Mouse (Mus musculus) frontal cortex, postnatal 36 days (tissue): ENCODE measurements around the gene Afap1l2.

Experiments used
- DNase-seq, 2 experiments: peaks; one replicate each; pipeline ENCODE4 v3.0.0; 2022; ENCODE audit warnings: low spot score in 2 of 2

Afap1l2 gene

DNA sequence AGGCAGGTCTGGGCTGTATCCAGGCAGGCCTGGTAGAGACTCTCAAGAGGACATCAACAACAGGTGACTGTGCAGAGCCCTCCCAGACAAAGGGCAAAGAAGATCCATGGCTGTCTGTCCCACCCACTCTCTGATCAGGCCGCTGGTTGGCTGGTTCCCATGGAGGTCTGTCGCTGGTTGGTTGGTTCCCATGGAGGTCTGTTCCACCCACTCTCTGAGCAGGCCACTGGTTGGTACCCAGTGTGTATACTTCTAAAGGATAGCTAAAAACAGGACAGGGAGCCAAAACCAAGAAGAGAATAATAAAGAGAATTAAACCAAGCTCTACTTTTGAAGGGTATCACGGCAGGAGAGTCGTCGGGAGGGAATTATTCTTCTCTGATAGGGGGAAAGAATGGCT is 31.5 kb downstream of the Afap1l2 start:
- DNase-seq: no peak

DNA sequence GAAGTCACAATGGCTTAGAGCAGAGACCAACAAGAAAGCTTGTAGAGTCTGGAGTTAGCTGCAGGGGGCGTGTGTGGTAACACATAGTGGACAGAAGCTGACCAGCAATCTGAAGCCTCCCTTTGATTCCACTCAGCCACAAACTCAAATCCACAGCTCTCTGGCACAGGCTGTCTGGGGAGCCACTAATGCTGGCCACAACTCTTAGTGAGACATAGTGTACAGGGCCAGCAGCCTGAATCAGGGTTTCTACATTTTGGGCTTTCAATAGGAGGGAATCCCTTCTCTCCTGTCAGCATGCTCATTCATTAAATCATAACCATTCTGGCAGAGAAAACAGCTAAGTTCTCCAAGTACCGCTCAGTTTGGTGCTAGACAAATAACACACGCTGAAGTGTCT is 32.5 kb downstream of the Afap1l2 start:
- no peak for DNase-seq

GRCm38 (mm10) chr19:56974159-56974558 is 33.9 kb downstream of the Afap1l2 start:
- no peak for DNase-seq

- DNase-seq: no peak
Measured at GRCm38 (mm10) chr19:56972768-56973167, 35.3 kb downstream of the Afap1l2 start.

DNA sequence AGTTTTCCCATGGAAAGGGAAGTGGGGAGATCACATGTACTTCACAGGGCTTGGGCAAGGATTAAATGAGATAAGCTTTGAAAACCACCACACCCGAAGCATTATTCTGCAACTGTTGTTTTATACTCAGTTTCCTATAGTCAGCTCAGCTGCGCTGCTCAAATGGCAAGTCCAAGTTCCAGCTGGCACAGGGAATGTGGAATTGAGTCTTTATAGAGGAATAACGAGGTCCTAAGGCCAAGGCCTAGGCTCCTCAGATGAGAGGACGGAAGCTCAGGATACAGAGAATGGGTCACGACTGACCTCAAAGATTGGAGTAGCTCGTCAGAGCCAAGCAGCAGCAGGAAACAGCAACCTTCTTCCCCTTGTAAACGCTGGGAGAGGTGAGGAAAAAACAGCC is 36.7 kb downstream of the Afap1l2 start:
- DNase-seq: no peak

GRCm38 (mm10) chr19:56963876-56964275 is 44.2 kb downstream of the Afap1l2 start:
- no peak for DNase-seq

DNA sequence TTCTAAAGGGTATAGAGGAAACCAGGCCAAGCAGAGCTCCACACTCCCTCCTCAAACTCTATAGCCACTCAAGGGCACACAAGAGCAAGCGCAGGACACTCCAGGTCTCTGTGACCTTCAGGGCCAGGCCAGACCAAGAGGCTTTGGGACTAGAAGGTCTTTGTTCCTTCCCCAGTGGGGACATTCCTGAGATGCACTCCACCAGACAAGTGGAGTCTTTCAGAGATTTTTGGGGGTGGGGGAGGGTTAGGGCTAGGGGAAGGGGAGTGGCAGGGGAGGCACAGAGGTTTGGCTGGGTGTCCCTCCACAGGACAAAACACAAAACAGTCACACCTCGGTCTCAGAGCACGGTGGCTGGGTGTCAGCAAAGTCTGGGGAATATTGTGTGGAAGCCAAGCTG is 48.4 kb downstream of the Afap1l2 start:
- no peak for DNase-seq

- no peak for DNase-seq
Measured at GRCm38 (mm10) chr19:56959057-56959456, 49.0 kb downstream of the Afap1l2 start.

DNA sequence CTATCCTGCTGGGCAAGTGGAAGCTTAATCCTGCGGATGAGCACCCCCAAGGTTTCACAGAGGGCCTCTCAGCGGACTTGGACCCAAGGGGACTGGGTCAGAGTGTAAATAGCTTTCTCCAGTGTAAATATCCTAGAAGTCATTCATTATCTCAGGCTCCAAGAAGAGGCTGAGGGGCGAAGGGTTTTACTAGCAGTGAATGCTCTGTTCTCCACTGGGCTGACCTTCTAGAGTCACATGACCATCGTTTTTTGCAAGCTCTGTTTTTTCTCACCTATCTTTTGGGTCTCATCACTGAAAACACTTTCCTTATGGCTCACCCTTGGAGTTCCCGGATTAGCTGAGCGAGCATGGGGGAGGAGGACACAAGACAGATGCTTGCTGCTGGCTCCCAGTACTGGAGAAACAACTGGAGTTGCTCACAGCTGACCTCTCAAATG is 49.4 kb downstream of the Afap1l2 start:
- DNase-seq: no peak

DNA sequence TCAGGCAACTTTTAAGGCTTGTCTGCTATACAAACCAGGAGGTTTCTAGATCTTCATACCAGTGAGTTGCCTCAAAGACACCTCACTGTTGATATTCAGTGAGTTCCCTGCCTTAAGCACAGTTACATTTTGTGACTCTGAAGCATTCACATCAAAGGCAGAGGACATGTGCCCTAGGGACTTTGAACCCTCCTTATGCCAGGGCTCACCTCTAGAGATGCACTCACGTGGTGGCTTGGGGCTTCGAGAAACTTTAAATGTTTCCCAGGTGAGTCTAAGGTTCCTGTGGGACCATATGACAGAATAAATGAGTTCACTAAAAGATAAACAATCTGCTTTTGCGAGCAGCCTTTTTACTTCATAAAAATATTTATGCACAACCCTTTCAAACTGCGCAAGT is 50.0 kb downstream of the Afap1l2 start:
- no peak for DNase-seq

DNA sequence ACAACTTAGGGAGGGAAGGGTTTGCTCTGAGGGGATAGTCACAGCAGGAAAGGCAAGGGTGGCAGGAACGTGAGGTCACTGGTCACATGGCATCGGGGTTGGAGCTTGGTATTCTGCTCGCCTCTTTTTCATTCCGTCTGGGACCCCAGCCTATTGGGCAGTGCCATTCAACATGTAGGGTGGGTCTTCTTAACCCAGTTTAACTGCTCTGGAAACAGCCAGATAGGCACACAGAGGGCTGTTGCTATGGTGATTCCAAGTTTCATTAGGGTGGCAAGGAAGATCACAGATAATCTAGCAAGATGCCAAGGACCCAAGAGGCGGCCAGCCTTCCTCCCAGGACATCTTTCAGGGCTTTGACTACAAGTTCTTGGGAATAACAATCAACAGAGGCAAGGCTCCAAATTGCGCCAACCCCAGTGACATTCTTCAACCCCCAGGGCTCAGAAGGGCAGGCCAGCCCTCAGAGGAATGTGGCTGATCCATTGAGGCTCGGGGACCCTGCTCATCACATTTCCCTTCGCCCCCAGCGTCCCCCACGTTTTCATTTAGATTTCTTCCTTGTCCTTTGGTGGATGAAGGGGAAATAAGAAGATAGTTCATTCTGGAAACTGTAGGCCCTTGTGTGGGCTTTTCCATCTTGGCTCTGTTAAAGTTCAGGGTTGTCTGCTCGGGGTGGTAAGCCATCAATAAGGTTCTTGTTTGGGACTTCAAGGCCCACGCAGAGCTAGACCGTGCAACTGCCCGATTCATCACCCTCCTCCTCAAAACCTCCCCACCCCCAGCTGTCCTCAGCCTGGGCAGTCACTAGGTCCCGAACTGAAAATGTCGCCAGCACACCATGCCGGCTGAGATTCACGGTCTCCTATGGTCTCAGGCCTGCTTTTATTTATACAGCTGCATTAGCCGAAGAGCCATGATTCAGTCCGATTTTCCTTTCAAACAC is 52.2 kb downstream of the Afap1l2 start:
- peak in 1 of 2 experiments; percentile 22 for DNase-seq

DNA sequence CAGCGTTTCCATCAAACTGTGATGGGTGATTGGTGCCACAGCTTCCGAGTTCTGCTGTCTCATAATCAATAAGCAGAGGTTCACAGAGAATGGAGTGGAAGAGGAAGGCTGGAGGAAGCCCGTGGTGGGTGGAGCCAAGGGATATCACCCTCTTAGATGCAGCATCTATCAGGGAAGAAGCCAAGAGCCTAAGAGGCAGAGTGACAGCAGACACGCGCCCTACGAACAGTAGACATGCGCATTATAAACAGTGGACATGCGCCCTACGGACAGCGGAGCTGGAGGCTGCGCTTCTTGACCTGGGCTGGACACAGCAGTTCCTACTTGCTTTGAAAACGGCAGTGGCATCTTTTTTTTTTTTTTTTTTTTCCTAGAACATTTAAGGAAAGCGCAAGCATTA is 53.2 kb downstream of the Afap1l2 start:
- no peak for DNase-seq

DNA sequence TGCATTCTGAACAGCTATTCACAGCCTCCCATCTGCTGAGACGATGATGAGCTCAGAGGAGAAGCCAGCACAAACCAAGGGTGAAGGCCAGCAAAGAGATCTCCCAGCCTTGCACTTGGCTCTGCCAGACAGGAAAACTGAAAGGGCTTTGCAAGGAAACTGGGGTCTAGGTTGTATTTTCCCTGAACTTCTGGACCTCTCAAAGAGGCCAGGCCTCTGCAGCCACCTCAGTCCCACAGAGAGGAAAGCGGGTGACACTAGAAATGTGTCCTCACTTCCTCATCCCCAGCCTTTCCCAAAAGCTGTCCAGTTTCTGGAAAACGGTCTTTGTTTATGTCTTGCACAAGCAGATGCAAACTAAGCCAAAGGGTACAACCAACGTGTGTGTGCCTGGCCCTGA is 54.2 kb downstream of the Afap1l2 start:
- no peak for DNase-seq

- no peak for DNase-seq
Measured at GRCm38 (mm10) chr19:56950818-56951217, 57.2 kb downstream of the Afap1l2 start.

DNA sequence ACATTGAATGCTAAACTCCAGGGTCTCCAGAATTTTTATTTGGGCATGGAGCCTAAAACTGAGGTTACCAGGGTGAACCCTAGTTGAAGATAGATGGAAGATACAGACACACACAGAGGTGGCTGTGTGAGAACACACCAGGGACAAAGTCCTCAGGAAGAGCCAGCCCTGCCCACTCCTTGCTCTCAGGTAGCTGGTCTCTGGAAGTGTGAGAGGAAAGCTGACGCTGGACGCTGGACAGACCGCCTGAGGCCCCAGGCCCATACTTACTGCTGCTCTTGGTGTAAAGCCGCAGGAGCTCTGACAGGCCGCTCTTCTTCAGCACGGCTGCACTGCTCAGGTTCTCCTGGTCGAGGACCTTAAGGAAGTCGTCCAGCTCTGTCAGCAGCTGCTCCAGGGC is 58.2 kb downstream of the Afap1l2 start:
- DNase-seq: no peak

GRCm38 (mm10) chr19:56947971-56948610 is 59.9 kb downstream of the Afap1l2 start:
- no peak for DNase-seq

DNA sequence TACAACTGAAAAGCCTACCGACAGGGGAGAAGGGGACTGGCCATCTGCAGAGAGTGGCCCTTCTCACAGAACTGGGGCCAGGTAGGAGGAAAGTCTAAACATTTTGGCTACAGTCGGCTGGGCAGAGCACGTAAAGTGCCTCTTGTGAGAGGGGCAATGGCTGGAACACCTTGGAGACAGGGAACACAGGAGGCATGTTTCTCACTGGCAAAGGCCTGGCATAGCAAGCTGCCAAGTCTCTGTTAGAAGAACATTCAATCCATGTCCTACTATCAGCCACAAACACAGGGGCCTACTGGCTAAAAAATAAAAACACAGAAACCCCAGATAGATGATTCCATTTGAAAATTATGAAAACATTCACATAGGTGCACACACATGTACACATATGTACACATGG is 61.3 kb downstream of the Afap1l2 start:
- no peak for DNase-seq

DNA sequence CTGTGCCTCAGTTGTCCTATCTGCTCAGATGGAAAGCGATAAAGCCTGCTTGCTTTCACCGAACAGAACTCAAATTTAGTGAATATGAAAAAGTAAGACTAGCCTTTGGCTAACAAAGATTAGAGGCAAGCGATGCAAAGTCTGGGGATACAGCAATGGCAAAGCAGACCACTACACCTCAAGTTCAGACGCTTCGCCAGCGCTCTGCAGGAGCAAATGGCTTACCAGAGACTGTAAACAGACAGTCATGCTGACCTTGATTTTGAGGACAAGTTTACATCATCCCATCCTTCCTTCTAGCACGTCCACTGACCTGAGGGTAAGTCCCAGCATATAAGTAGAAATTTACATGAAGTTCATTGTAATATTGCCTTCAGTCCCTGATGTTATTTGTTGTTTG is 61.8 kb downstream of the Afap1l2 start:
- DNase-seq: no peak

DNA sequence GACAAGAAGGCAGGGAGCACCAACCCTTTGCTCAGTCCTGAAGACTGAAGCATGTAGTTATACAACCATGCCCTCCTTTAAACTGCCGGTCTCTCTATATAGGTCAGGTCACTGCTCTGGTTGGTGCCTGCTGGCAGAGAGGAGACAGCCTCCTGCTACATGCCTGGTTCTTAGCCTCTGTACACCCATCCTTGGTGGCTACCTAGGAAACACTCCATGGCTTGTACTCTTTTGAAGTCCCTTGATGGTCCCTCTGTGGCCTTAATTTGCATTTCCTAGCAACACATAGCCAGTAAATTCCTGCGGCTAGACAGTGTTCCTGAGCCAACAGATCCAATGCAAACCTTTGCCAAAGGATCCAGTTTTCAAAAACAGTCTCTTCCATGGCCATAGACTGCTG is 62.4 kb downstream of the Afap1l2 start:
- DNase-seq: no peak

- DNase-seq: no peak
Measured at GRCm38 (mm10) chr19:56944826-56945225, 63.2 kb downstream of the Afap1l2 start.

DNA sequence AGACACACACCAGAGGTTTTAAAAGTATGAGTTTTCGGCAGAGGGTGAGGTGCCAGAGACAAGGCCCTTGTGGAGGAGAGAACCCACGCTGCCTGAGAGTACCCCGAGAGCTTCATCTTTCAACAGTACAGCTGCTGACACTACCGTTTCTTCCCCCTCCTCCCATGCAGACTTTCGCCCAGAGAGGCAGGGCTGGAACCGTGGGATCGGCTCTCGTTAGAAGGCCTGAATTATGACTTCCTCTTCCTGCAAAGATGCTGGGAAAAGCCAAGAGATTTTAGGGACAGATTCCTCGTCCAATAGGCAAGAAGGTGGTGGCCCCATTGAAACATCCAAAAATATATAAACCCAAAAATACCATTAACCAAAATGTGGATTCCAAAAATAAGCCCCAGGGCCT is 63.8 kb downstream of the Afap1l2 start:
- peak in 1 of 2 experiments; percentile 7 for DNase-seq

GRCm38 (mm10) chr19:56942216-56942615 is 65.8 kb downstream of the Afap1l2 start:
- no peak for DNase-seq

- DNase-seq: no peak
Measured at GRCm38 (mm10) chr19:56940507-56940906, 67.5 kb downstream of the Afap1l2 start.
